Mouse (Mus musculus): Measurements from ENCODE around the gene Abhd17a. TPM values are rescaled to one million over a fixed set of nuclear protein-coding genes. Genes with fewer than 3 reads are reported as not detected.
A peak's percentile ranks its signal among the peaks of the same experiment; 100 is the strongest.

Abhd17a gene
- polyA plus RNA-seq, 1 experiment from 2014 or later, result 104 TPM

GRCm38 (mm10) chr10:80553575-80553974 lies 36.6 kb downstream of the Abhd17a start:
- ATAC-seq (ENCODE audit: insufficient number of reproducible peaks, low FRiP score, low TSS enrichment, low read depth), result no peak
- Histone ChIP-seq H3K27ac (no peak overlapping the region), H3K4me2 (no peak overlapping the region), H3K9ac (0 out of 2 replicates have a peak overlapping the region, but pooled peaks have one; percentile 7), H3K36me3 (peaks cover 30% of the 10 kb centered on the region), H3K9me3 (no peaks in the 10 kb centered on the region), H3K27me3 (no peaks in the 10 kb centered on the region), H3K4me3 (no peak overlapping the region), H3K4me1 (peaks cover 16% of the 10 kb centered on the region)
- 84% methylated on average over 8 of the region's 8 CpGs for WGBS

GRCm38 (mm10) chr10:80552364-80552763 lies 37.8 kb downstream of the Abhd17a start:
- H3K4me2 ChIP-seq, result no peak overlapping the region
- H3K36me3 ChIP-seq, result peaks cover 42% of the 10 kb centered on the region
- whole genome bisulfite sequencing, result 62% methylated on average over 9 of the region's 9 CpGs
- no peak overlapping the region for H3K4me3 ChIP-seq
- no peak overlapping the region for H3K9ac ChIP-seq
- H3K27ac ChIP-seq, result no peak overlapping the region
- H3K9me3 ChIP-seq, result no peaks in the 10 kb centered on the region
- H3K27me3 ChIP-seq, result no peaks in the 10 kb centered on the region
- peaks cover 7% of the 10 kb centered on the region; the same call in 1 of the 2 replicates for H3K4me1 ChIP-seq
- ATAC-seq (ENCODE audit: insufficient number of reproducible peaks, low FRiP score, low TSS enrichment, low read depth), result no peak

GRCm38 (mm10) chr10:80549279-80549678 lies 40.9 kb downstream of the Abhd17a start:
- no peak overlapping the region for H3K4me2 ChIP-seq
- peaks cover 4% of the 10 kb centered on the region; the same call in 1 of the 2 replicates for H3K4me1 ChIP-seq
- no peak overlapping the region for H3K9ac ChIP-seq
- H3K9me3 ChIP-seq, result no peaks in the 10 kb centered on the region
- H3K27me3 ChIP-seq, result no peaks in the 10 kb centered on the region
- 88% methylated on average over 21 of the region's 21 CpGs for WGBS
- ATAC-seq (ENCODE audit: insufficient number of reproducible peaks, low FRiP score, low TSS enrichment, low read depth), result no peak
- no peak overlapping the region for H3K27ac ChIP-seq
- H3K36me3 ChIP-seq, result peaks cover 73% of the 10 kb centered on the region
- no peak overlapping the region for H3K4me3 ChIP-seq

GRCm38 (mm10) chr10:80548428-80549006 lies 41.6 kb downstream of the Abhd17a start:
- H3K9me3 ChIP-seq, result no peaks in the 10 kb centered on the region
- H3K9ac ChIP-seq, result no peak overlapping the region
- H3K4me1 ChIP-seq, result peaks cover 4% of the 10 kb centered on the region; the same call in 1 of the 2 replicates
- no peak overlapping the region for H3K4me3 ChIP-seq
- WGBS, result 74% methylated on average over 10 of the region's 10 CpGs
- no peaks in the 10 kb centered on the region for H3K27me3 ChIP-seq
- no peak for ATAC-seq (ENCODE audit: insufficient number of reproducible peaks, low FRiP score, low TSS enrichment, low read depth)
- H3K36me3 ChIP-seq, result peaks cover 76% of the 10 kb centered on the region
- H3K4me2 ChIP-seq, result no peak overlapping the region
- no peak overlapping the region; the same call in 1 of the 2 replicates for H3K27ac ChIP-seq

GRCm38 (mm10) chr10:80547539-80547938 lies 42.6 kb downstream of the Abhd17a start:
- Histone ChIP-seq H3K36me3 (peaks cover 84% of the 10 kb centered on the region), H3K9me3 (no peaks in the 10 kb centered on the region), H3K4me1 (peaks cover 4% of the 10 kb centered on the region; the same call in 1 of the 2 replicates), H3K9ac (no peak overlapping the region), H3K27me3 (no peaks in the 10 kb centered on the region), H3K27ac (no peak overlapping the region), H3K4me2 (no peak overlapping the region), H3K4me3 (no peak overlapping the region)
- ATAC-seq (ENCODE audit: insufficient number of reproducible peaks, low FRiP score, low TSS enrichment, low read depth), result no peak
- WGBS, result 90% methylated on average over 15 of the region's 15 CpGs

GRCm38 (mm10) chr10:80546945-80547344 lies 43.2 kb downstream of the Abhd17a start:
- Histone ChIP-seq H3K27me3 (no peaks in the 10 kb centered on the region), H3K27ac (no peak overlapping the region), H3K9ac (no peak overlapping the region), H3K9me3 (no peaks in the 10 kb centered on the region), H3K4me3 (no peak overlapping the region), H3K4me2 (no peak overlapping the region), H3K4me1 (peaks cover 4% of the 10 kb centered on the region; the same call in 1 of the 2 replicates), H3K36me3 (peaks cover 90% of the 10 kb centered on the region)
- ATAC-seq (ENCODE audit: insufficient number of reproducible peaks, low FRiP score, low TSS enrichment, low read depth), result no peak
- WGBS, result 92% methylated on average over 4 of the region's 4 CpGs

- 0 out of 2 replicates have a peak, but pooled peaks cover 5% of the 10 kb centered on the region for H3K27me3 ChIP-seq
- no peaks in the 10 kb centered on the region for H3K9me3 ChIP-seq
- no peak overlapping the region for H3K9ac ChIP-seq
- no peak overlapping the region for H3K27ac ChIP-seq
- no peak for ATAC-seq (ENCODE audit: insufficient number of reproducible peaks, low FRiP score, low TSS enrichment, low read depth)
- no peak overlapping the region for H3K4me2 ChIP-seq
- H3K4me1 ChIP-seq, result peaks cover 4% of the 10 kb centered on the region; the same call in 1 of the 2 replicates
- H3K4me3 ChIP-seq, result no peak overlapping the region
- H3K36me3 ChIP-seq, result peaks cover 100% of the 10 kb centered on the region
- 93% methylated on average over 8 of the region's 8 CpGs for WGBS
Observed at GRCm38 (mm10) chr10:80545590-80545989, 44.6 kb downstream of the Abhd17a start.

GRCm38 (mm10) chr10:80543873-80544272 lies 46.3 kb downstream of the Abhd17a start:
- H3K9ac ChIP-seq, result no peak overlapping the region
- H3K27ac ChIP-seq, result no peak overlapping the region
- H3K4me1 ChIP-seq, result peaks cover 7% of the 10 kb centered on the region
- 91% methylated on average over 14 of the region's 14 CpGs for WGBS
- H3K4me3 ChIP-seq, result no peak overlapping the region
- peaks cover 83% of the 10 kb centered on the region for H3K36me3 ChIP-seq
- H3K9me3 ChIP-seq, result no peaks in the 10 kb centered on the region
- peaks cover 8% of the 10 kb centered on the region for H3K27me3 ChIP-seq
- H3K4me2 ChIP-seq, result no peak overlapping the region
- ATAC-seq (ENCODE audit: insufficient number of reproducible peaks, low FRiP score, low TSS enrichment, low read depth), result no peak

GRCm38 (mm10) chr10:80539493-80539892 lies 50.6 kb downstream of the Abhd17a start:
- H3K36me3 ChIP-seq, result peaks cover 39% of the 10 kb centered on the region
- H3K9me3 ChIP-seq, result no peaks in the 10 kb centered on the region
- H3K27ac ChIP-seq, result no peak overlapping the region
- H3K27me3 ChIP-seq, result peaks cover 48% of the 10 kb centered on the region
- no peak overlapping the region for H3K4me3 ChIP-seq
- ATAC-seq (ENCODE audit: insufficient number of reproducible peaks, low FRiP score, low TSS enrichment, low read depth), result no peak
- WGBS, result 50% methylated on average over 4 of the region's 5 CpGs
- H3K4me2 ChIP-seq, result peak overlapping the region; percentile 38; the same call in 1 of the 2 replicates
- no peak overlapping the region for H3K9ac ChIP-seq
- H3K4me1 ChIP-seq, result peaks cover 16% of the 10 kb centered on the region

- H3K27ac ChIP-seq, result no peak within 1 kb of the TSS
- 1% methylated on average over 30 of the region's 30 CpGs for WGBS
Observed at GRCm38 (mm10) chr10:80538710-80539394, 51.3 kb downstream of the Abhd17a start, which contains the start of gene Atp8b3. Gene Atp8b3 (minus strand): TSS chr10:80539124.

GRCm38 (mm10) chr10:80538180-80538579 lies 52.0 kb downstream of the Abhd17a start:
- no peak overlapping the region for H3K9ac ChIP-seq
- H3K4me2 ChIP-seq, result no peak overlapping the region
- WGBS, result 49% methylated on average over 5 of the region's 5 CpGs
- no peaks in the 10 kb centered on the region for H3K9me3 ChIP-seq
- peaks cover 26% of the 10 kb centered on the region for H3K36me3 ChIP-seq
- no peak overlapping the region for H3K4me3 ChIP-seq
- H3K27me3 ChIP-seq, result peaks cover 59% of the 10 kb centered on the region
- peaks cover 16% of the 10 kb centered on the region for H3K4me1 ChIP-seq
- H3K27ac ChIP-seq, result no peak overlapping the region
- no peak for ATAC-seq (ENCODE audit: insufficient number of reproducible peaks, low FRiP score, low TSS enrichment, low read depth)

More at GRCm38 (mm10) chr10:80538710-80539394, 51.3 kb downstream of the Abhd17a start, which contains the start of gene Atp8b3:
- H3K4me2 ChIP-seq, result peak within 1 kb of the TSS; percentile 38
- H3K9ac ChIP-seq, result no peak within 1 kb of the TSS
- H3K27me3 ChIP-seq, result peaks cover 53% of the 10 kb centered on the region
- H3K36me3 ChIP-seq, result peaks cover 33% of the 10 kb centered on the region
- ATAC-seq (ENCODE audit: insufficient number of reproducible peaks, low FRiP score, low TSS enrichment, low read depth), result no peak; the same call in 1 of the 2 replicates
- H3K4me3 ChIP-seq, result peak within 1 kb of the TSS; percentile 23; the same call in 1 of the 2 replicates
- H3K4me1 ChIP-seq, result peaks cover 16% of the 10 kb centered on the region
- no peaks in the 10 kb centered on the region for H3K9me3 ChIP-seq

- H3K27ac ChIP-seq, result no peak overlapping the region
- no peak overlapping the region for H3K9ac ChIP-seq
- peaks cover 1% of the 10 kb centered on the region; the same call in 1 of the 2 replicates for H3K36me3 ChIP-seq
- peaks cover 59% of the 10 kb centered on the region for H3K27me3 ChIP-seq
- no peak overlapping the region; the same call in 1 of the 2 replicates for H3K4me3 ChIP-seq
- no peak overlapping the region for H3K4me2 ChIP-seq
- no peaks in the 10 kb centered on the region for H3K9me3 ChIP-seq
- H3K4me1 ChIP-seq, result peaks cover 16% of the 10 kb centered on the region
- 11% methylated on average over 13 of the region's 13 CpGs for WGBS
- no peak for ATAC-seq (ENCODE audit: insufficient number of reproducible peaks, low FRiP score, low TSS enrichment, low read depth)
Observed at GRCm38 (mm10) chr10:80535711-80536110, 54.4 kb downstream of the Abhd17a start.
